Mouse (Mus musculus) intestine, embryonic 16.5 days (tissue): ENCODE measurements around the gene Dnajb2. TPM values are rescaled to one million over a fixed set of nuclear protein-coding genes. Genes with fewer than 3 reads are reported as not detected.

Source experiments
- ATAC-seq: fragments of 200-750 bp; cut with Nextera tagmentation; 2 replicates; pipeline ENCODE4 v1.8.0; 2017; ENCODE audit warnings: moderate TSS enrichment, moderate library complexity
- H3K27ac ChIP-seq: fragments of 300-500 bp; sonication (generic); 2 replicates; pipeline ENCODE4 v1.5.1; 2014; ENCODE audit warnings: mild to moderate bottlenecking, low read length
- H3K27me3 ChIP-seq: fragments of 300-500 bp; sonication (generic); replicated peaks from 2 replicates; pipeline ENCODE4 v1.6.1; 2014; ENCODE audit warnings: low read length, control low read depth, mixed read lengths; ENCODE audit not compliant: control insufficient read depth, insufficient read depth
- H3K36me3 ChIP-seq: fragments of 300-500 bp; sonication (generic); 2 replicates; pipeline ENCODE4 v1.6.1; 2014; ENCODE audit warnings: low read length, control low read depth; ENCODE audit not compliant: control insufficient read depth, insufficient read depth
- H3K4me1 ChIP-seq: fragments of 300-500 bp; sonication (generic); 2 replicates; pipeline ENCODE4 v1.6.1; 2014; ENCODE audit warnings: low read length, control low read depth, mixed read lengths; ENCODE audit not compliant: control insufficient read depth, insufficient read depth
- H3K4me2 ChIP-seq: fragments of 300-500 bp; sonication (generic); 2 replicates; pipeline ENCODE4 v1.6.1; 2014; ENCODE audit warnings: low read depth, low read length, control low read depth
- H3K4me3 ChIP-seq: fragments of 300-500 bp; sonication (generic); 2 replicates; pipeline ENCODE4 v1.5.1; 2014; ENCODE audit warnings: mild to moderate bottlenecking, low read length
- H3K9ac ChIP-seq: fragments of 300-500 bp; sonication (generic); 2 replicates; pipeline ENCODE4 v1.6.1; 2014; ENCODE audit warnings: low read depth, low read length
- H3K9me3 ChIP-seq: fragments of 300-500 bp; sonication (generic); 2 replicates; pipeline ENCODE4 v1.6.1; 2016; ENCODE audit warnings: low read length, control low read depth; ENCODE audit not compliant: control insufficient read depth
- WGBS: fragments of 180-500 bp; shearing (Covaris S2); extraction: QIAGEN DNeasy Blood & Tissue Kit; methylation state at CpG from one replicate; pipeline ENCODE4 v1.1.7; 2014; 5-methylcytosine and 5-hydroxymethylcytosine counted together
- polyA plus RNA-seq: library from polyadenylated mRNA; unstranded; fragments of >200 nt; fragmentation: Nextera tagmentation; extraction: Ambion mirVana; gene quantifications from 2 replicates; pipeline ENCODE4 v1.2.1, GENCODE M21; 2015

The Dnajb2 gene
- 20.9 and 24.3 TPM in 2 replicates for polyA plus RNA-seq

GRCm38 (mm10) chr1:75236117-75237050 lies at the start of gene Dnajb2:
Gene Dnajb2, plus strand, starts transcription at chr1:75236406.
- peak within 1 kb of the TSS; percentile 84 for H3K27ac ChIP-seq
- H3K9ac ChIP-seq = peak within 1 kb of the TSS; percentile 72
- ATAC-seq = peak; percentile 94
- H3K27me3 ChIP-seq = no peaks in the 10 kb centered on the region; the same call in 1 of the 2 replicates
- under 1% methylated on average over 64 of the region's 64 CpGs for WGBS
- peak within 1 kb of the TSS; percentile 62 for H3K4me3 ChIP-seq
- no peaks in the 10 kb centered on the region for H3K9me3 ChIP-seq
- peaks cover 7% of the 10 kb centered on the region for H3K4me1 ChIP-seq
- 0 out of 2 replicates have a peak, but pooled peaks cover 2% of the 10 kb centered on the region for H3K36me3 ChIP-seq
- H3K4me2 ChIP-seq = peak within 1 kb of the TSS; percentile 68

GRCm38 (mm10) chr1:75187126-75187525 lies 49.1 kb upstream of the Dnajb2 start:
- Histone ChIP-seq H3K36me3 (peaks cover 41% of the 10 kb centered on the region), H3K27ac (no peak overlapping the region)
- ATAC-seq = no peak

GRCm38 (mm10) chr1:75187914-75188483 lies 48.2 kb upstream of the Dnajb2 start:
- no peak for ATAC-seq
- Histone ChIP-seq H3K4me3 (no peak overlapping the region), H3K4me2 (no peak overlapping the region), H3K4me1 (peaks cover 13% of the 10 kb centered on the region), H3K9ac (no peak overlapping the region), H3K9me3 (no peaks in the 10 kb centered on the region), H3K27ac (no peak overlapping the region), H3K27me3 (no peaks in the 10 kb centered on the region), H3K36me3 (peaks cover 33% of the 10 kb centered on the region)
- WGBS = 95% methylated on average over 2 of the region's 2 CpGs

More at GRCm38 (mm10) chr1:75187126-75187525, 49.1 kb upstream of the Dnajb2 start:
- Histone ChIP-seq H3K4me3 (no peak overlapping the region), H3K4me1 (peaks cover 12% of the 10 kb centered on the region), H3K9me3 (0 out of 2 replicates have a peak, but pooled peaks cover 3% of the 10 kb centered on the region), H3K27me3 (no peaks in the 10 kb centered on the region), H3K4me2 (no peak overlapping the region), H3K9ac (no peak overlapping the region)

- Histone ChIP-seq H3K9ac (peak overlapping the region; percentile 93), H3K9me3 (no peaks in the 10 kb centered on the region), H3K4me2 (peak overlapping the region; percentile 69), H3K4me1 (peaks cover 17% of the 10 kb centered on the region), H3K4me3 (peak overlapping the region; percentile 91), H3K27me3 (no peaks in the 10 kb centered on the region), H3K36me3 (peaks cover 25% of the 10 kb centered on the region), H3K27ac (no peak overlapping the region)
- no peak for ATAC-seq
- WGBS = 44% methylated on average over 2 of the region's 2 CpGs
Measured at GRCm38 (mm10) chr1:75190577-75190976, 45.6 kb upstream of the Dnajb2 start.

GRCm38 (mm10) chr1:75191258-75191621 lies 45.0 kb upstream of the Dnajb2 start:
- peak overlapping the region; percentile 89 for H3K27ac ChIP-seq
- no peaks in the 10 kb centered on the region for H3K27me3 ChIP-seq
- H3K4me3 ChIP-seq = peak overlapping the region; percentile 91
- no peaks in the 10 kb centered on the region for H3K9me3 ChIP-seq
- WGBS = 41% methylated on average over 5 of the region's 5 CpGs
- H3K4me2 ChIP-seq = peak overlapping the region; percentile 69
- peaks cover 17% of the 10 kb centered on the region for H3K4me1 ChIP-seq
- H3K9ac ChIP-seq = peak overlapping the region; percentile 93
- ATAC-seq = no peak
- H3K36me3 ChIP-seq = peaks cover 18% of the 10 kb centered on the region

GRCm38 (mm10) chr1:75191622-75192402 lies 44.4 kb upstream of the Dnajb2 start, which contains the start of the genes Ankzf1 and Atg9a:
Gene Ankzf1, plus strand, starts transcription at chr1:75192151.
Gene Atg9a, minus strand, starts transcription at chr1:75192196.
- Histone ChIP-seq H3K36me3 (peaks cover 14% of the 10 kb centered on the region), H3K27me3 (no peaks in the 10 kb centered on the region), H3K9me3 (no peaks in the 10 kb centered on the region), H3K4me3 (peak within 1 kb of the TSS; percentile 91), H3K27ac (peak within 1 kb of the TSS; percentile 98), H3K4me2 (peak within 1 kb of the TSS; percentile 81), H3K4me1 (peaks cover 17% of the 10 kb centered on the region), H3K9ac (peak within 1 kb of the TSS; percentile 93)
- ATAC-seq = peak; percentile 99
- under 1% methylated on average over 56 of the region's 56 CpGs for WGBS

GRCm38 (mm10) chr1:75192452-75192851 lies 43.8 kb upstream of the Dnajb2 start:
- ATAC-seq = peak; percentile 66
- peak overlapping the region; percentile 90 for H3K9ac ChIP-seq
- H3K27ac ChIP-seq = peak overlapping the region; percentile 98
- no peaks in the 10 kb centered on the region for H3K27me3 ChIP-seq
- H3K9me3 ChIP-seq = no peaks in the 10 kb centered on the region
- peaks cover 8% of the 10 kb centered on the region for H3K36me3 ChIP-seq
- WGBS = under 1% methylated on average over 19 of the region's 19 CpGs
- peak overlapping the region; percentile 91 for H3K4me3 ChIP-seq
- H3K4me1 ChIP-seq = peaks cover 17% of the 10 kb centered on the region
- H3K4me2 ChIP-seq = peak overlapping the region; percentile 81

- Histone ChIP-seq H3K9me3 (no peaks in the 10 kb centered on the region), H3K4me2 (no peak overlapping the region), H3K4me1 (no peaks in the 10 kb centered on the region), H3K9ac (no peak overlapping the region), H3K36me3 (peaks cover 8% of the 10 kb centered on the region), H3K4me3 (no peak overlapping the region), H3K27ac (no peak overlapping the region), H3K27me3 (no peaks in the 10 kb centered on the region)
- no peak for ATAC-seq
- WGBS = 79% methylated on average over 1 of the region's 1 CpGs
Measured at GRCm38 (mm10) chr1:75201236-75201635, 35.0 kb upstream of the Dnajb2 start.
